Mouse (Mus musculus): ENCODE results near the gene Gpc1. TPM values are rescaled to one million over a fixed set of nuclear protein-coding genes. Genes with fewer than 3 reads are reported as not detected.
A peak's percentile ranks its signal among the peaks of the same experiment; 100 is the strongest.

Gene Gpc1
- polyA plus RNA-seq, 1 experiment from 2014 or later = 70.4 TPM

MicroRNAs encoded within 50 kb of the gene (microRNA counts, 519-probe panel; counts per million panel counts)
- 3,753 counts per million, percentile 91 among the panel's probes with 10 or more counts for microRNA mmu-miR-149

Small RNAs within 50 kb of the gene (microRNA-seq; reads per million reads assigned to microRNA genes)
- 24,141 reads per million, percentile 98 among the genes with 10 or more reads in this experiment for gene Mir149

Other genes starting within 250 kb of the Gpc1 start
- gene Olfr1412, start 245.9 kb upstream of the Gpc1 start, polyA plus RNA-seq (2015; fragmentation: Nextera tagmentation; extraction: Ambion mirVana) = not detected in 2 replicates
- not detected in 2 replicates for gene Olfr1411, start 237.2 kb upstream of the Gpc1 start, polyA plus RNA-seq (2015; fragmentation: Nextera tagmentation; extraction: Ambion mirVana)
- gene Olfr1410, start 225.9 kb upstream of the Gpc1 start, polyA plus RNA-seq (2015; fragmentation: Nextera tagmentation; extraction: Ambion mirVana) = not detected in 2 replicates
- gene Olfr12, start 213.9 kb upstream of the Gpc1 start, polyA plus RNA-seq (2015; fragmentation: Nextera tagmentation; extraction: Ambion mirVana) = not detected in 2 replicates
- 462 and 475 TPM in 2 replicates for gene Cops9, start 189.7 kb upstream of the Gpc1 start, polyA plus RNA-seq (2015; fragmentation: Nextera tagmentation; extraction: Ambion mirVana)
- gene Otos, start 182.8 kb upstream of the Gpc1 start, polyA plus RNA-seq (2015; fragmentation: Nextera tagmentation; extraction: Ambion mirVana) = 0.07 and 0.33 TPM in 2 replicates
- 0.71 and 1.1 TPM in 2 replicates for gene Ankmy1, start 71.3 kb downstream of the Gpc1 start, polyA plus RNA-seq (2015; fragmentation: Nextera tagmentation; extraction: Ambion mirVana)
- 11.3 and 13.2 TPM in 2 replicates for gene Dusp28, start 75.3 kb downstream of the Gpc1 start, polyA plus RNA-seq (2015; fragmentation: Nextera tagmentation; extraction: Ambion mirVana)
- 28.5 and 31.0 TPM in 2 replicates for gene Rnpepl1, start 79.1 kb downstream of the Gpc1 start, polyA plus RNA-seq (2015; fragmentation: Nextera tagmentation; extraction: Ambion mirVana)
- 64.4 and 65.5 TPM in 2 replicates for gene Capn10, start 102.7 kb downstream of the Gpc1 start, polyA plus RNA-seq (2015; fragmentation: Nextera tagmentation; extraction: Ambion mirVana)
- gene Gpr35, start 119.2 kb downstream of the Gpc1 start, polyA plus RNA-seq (2015; fragmentation: Nextera tagmentation; extraction: Ambion mirVana) = 0.35 and 0.75 TPM in 2 replicates
- not detected in 2 replicates for gene Aqp12, start 174.7 kb downstream of the Gpc1 start, polyA plus RNA-seq (2015; fragmentation: Nextera tagmentation; extraction: Ambion mirVana)

All from forebrain, embryonic 16.5 days (tissue).